Mouse (Mus musculus): ENCODE data around the gene Pcsk4. TPM values are rescaled to one million over a fixed set of nuclear protein-coding genes. Genes with fewer than 3 reads are reported as not detected.
A peak's percentile ranks its signal among the peaks of the same experiment; 100 is the strongest.

Pcsk4 gene
- polyA plus RNA-seq, 1 experiment from 2014 or later: 4.5 TPM

DNA sequence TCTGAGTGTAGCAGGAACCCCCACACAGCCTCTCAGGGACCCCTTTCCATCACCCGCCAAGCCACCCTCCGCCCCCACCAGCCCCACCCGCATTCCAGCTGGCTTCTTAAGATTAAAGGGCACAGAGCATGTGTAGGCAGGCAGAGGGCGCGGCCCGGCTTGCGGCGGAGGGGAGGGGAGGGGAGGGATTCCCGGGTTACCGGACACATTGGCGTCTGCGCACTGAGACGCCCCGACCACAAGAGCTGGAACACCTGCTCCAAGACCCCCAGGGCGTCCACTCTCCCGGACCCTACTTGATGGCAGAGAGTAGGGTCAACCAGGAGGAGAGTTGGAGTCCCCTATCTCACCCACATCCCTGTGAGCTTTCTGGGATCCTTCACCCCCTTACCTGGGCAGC lies 15.8 kb upstream of the Pcsk4 start:
- H3K4me2 ChIP-seq (replicated peaks; ENCODE audit: low read depth, low read length): peak overlapping the region; percentile 17; the same call in 1 of the 2 replicates
- H3K27ac ChIP-seq (ENCODE audit: low read length): no peak overlapping the region
- no peaks in the 10 kb centered on the region for H3K9me3 ChIP-seq (ENCODE audit: control insufficient read depth, low read depth, low read length)
- peaks cover 40% of the 10 kb centered on the region for H3K4me1 ChIP-seq (ENCODE audit: control insufficient read depth, insufficient read depth, low read length)
- no peak overlapping the region for H3K9ac ChIP-seq (replicated peaks; ENCODE audit: low read depth, low read length)
- WGBS: 4% methylated on average over 16 of the region's 16 CpGs
- 0 out of 2 replicates have a peak overlapping the region, but pooled peaks have one; percentile 5 for H3K4me3 ChIP-seq (ENCODE audit: low read depth, low read length)
- peaks cover 67% of the 10 kb centered on the region for H3K27me3 ChIP-seq (ENCODE audit: control insufficient read depth, insufficient read depth, low read length)
- no peaks in the 10 kb centered on the region for H3K36me3 ChIP-seq (ENCODE audit: control insufficient read depth, insufficient read depth, low read length)
- ATAC-seq (ENCODE audit: insufficient number of reproducible peaks, insufficient read depth, low FRiP score, low read depth): no peak

GRCm38 (mm10) chr10:80344131-80344661 lies 14.9 kb upstream of the Pcsk4 start:
- Histone ChIP-seq H3K36me3 (ENCODE audit: control insufficient read depth, insufficient read depth, low read length) (no peaks in the 10 kb centered on the region), H3K4me1 (ENCODE audit: control insufficient read depth, insufficient read depth, low read length) (peaks cover 36% of the 10 kb centered on the region), H3K27me3 (ENCODE audit: control insufficient read depth, insufficient read depth, low read length) (peaks cover 64% of the 10 kb centered on the region), H3K4me2 (replicated peaks; ENCODE audit: low read depth, low read length) (no peak overlapping the region; the same call in 1 of the 2 replicates), H3K27ac (ENCODE audit: low read length) (no peak overlapping the region), H3K9ac (replicated peaks; ENCODE audit: low read depth, low read length) (no peak overlapping the region), H3K4me3 (ENCODE audit: low read depth, low read length) (no peak overlapping the region; the same call in 1 of the 2 replicates), H3K9me3 (ENCODE audit: control insufficient read depth, low read depth, low read length) (no peaks in the 10 kb centered on the region)
- ATAC-seq (ENCODE audit: insufficient number of reproducible peaks, insufficient read depth, low FRiP score, low read depth): no peak
- WGBS: 43% methylated on average over 9 of the region's 9 CpGs

DNA sequence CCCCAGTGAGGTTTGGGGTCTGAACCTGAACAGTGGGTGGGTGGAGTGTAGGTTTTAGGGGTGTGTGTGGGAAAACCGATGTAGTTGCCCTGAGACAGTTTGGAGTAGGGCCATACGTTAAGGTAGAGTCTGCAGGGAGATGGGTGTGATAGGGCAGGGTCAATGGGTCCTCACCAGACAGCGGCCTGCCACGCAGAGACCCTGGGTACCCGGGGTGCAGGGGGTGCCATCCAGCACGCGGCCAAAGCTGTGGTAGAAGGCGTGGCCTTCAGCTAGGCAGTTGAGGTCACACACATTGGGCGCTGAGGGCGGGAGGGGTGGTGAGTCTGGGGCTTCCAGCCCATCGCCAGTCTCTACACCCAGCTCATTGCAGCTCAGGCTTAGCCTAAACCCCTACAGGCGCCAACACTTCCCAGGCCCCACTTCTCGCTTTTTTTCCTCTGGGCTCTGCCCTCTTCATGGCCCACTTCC lies 14.2 kb upstream of the Pcsk4 start:
- Histone ChIP-seq H3K4me2 (replicated peaks; ENCODE audit: low read depth, low read length) (peak overlapping the region; percentile 51), H3K27ac (ENCODE audit: low read length) (peak overlapping the region; percentile 15; the same call in 1 of the 2 replicates), H3K4me1 (ENCODE audit: control insufficient read depth, insufficient read depth, low read length) (peaks cover 29% of the 10 kb centered on the region), H3K36me3 (ENCODE audit: control insufficient read depth, insufficient read depth, low read length) (no peaks in the 10 kb centered on the region), H3K27me3 (ENCODE audit: control insufficient read depth, insufficient read depth, low read length) (peaks cover 58% of the 10 kb centered on the region), H3K9me3 (ENCODE audit: control insufficient read depth, low read depth, low read length) (no peaks in the 10 kb centered on the region), H3K9ac (replicated peaks; ENCODE audit: low read depth, low read length) (no peak overlapping the region; the same call in 1 of the 2 replicates), H3K4me3 (ENCODE audit: low read depth, low read length) (peak overlapping the region; percentile 28)
- ATAC-seq (ENCODE audit: insufficient number of reproducible peaks, insufficient read depth, low FRiP score, low read depth): peak; percentile 5
- 27% methylated on average over 13 of the region's 13 CpGs for WGBS

DNA sequence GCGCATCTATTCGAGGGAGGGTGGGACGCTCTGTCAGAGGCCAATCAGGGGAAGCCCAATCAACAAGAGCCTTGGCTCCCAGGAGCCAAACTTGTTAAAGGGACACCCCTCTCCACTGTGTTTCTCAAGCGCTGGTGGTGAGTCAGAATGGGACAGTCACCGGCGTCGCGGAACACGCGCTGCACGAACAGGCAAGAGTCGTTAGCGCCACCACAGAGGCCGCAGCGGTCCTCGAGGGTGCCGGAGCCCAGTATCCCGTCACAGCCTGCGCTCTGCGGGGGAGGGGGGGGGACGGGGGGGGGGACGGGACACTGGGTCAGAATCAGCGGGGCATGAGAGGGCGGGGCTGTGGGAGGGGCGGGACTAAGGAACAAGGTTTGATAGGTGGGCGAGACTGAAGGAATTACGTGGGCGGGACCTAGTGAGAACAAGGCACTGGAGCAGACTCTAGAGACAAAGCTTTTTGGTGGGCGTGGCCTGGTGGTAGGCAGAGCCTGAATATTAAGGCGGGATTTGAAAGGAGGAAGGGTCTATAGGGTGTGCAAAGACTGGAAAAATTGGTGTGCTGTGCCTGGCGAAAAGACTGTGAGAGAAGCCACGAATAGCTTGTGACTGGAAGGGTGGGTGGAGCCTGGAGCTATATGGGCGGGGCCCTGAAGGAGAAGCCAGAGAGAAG lies 13.6 kb upstream of the Pcsk4 start:
- peak overlapping the region; percentile 51 for H3K4me2 ChIP-seq (replicated peaks; ENCODE audit: low read depth, low read length)
- WGBS: under 1% methylated on average over 33 of the region's 33 CpGs
- ATAC-seq (ENCODE audit: insufficient number of reproducible peaks, insufficient read depth, low FRiP score, low read depth): peak; percentile 68
- H3K27me3 ChIP-seq (ENCODE audit: control insufficient read depth, insufficient read depth, low read length): peaks cover 54% of the 10 kb centered on the region
- H3K27ac ChIP-seq (ENCODE audit: low read length): no peak overlapping the region; the same call in 1 of the 2 replicates
- H3K9me3 ChIP-seq (ENCODE audit: control insufficient read depth, low read depth, low read length): no peaks in the 10 kb centered on the region
- H3K4me1 ChIP-seq (ENCODE audit: control insufficient read depth, insufficient read depth, low read length): peaks cover 23% of the 10 kb centered on the region
- no peaks in the 10 kb centered on the region for H3K36me3 ChIP-seq (ENCODE audit: control insufficient read depth, insufficient read depth, low read length)
- H3K9ac ChIP-seq (replicated peaks; ENCODE audit: low read depth, low read length): no peak overlapping the region
- peak overlapping the region; percentile 28 for H3K4me3 ChIP-seq (ENCODE audit: low read depth, low read length)

GRCm38 (mm10) chr10:80342305-80342748 lies 13.0 kb upstream of the Pcsk4 start:
- WGBS: 3% methylated on average over 26 of the region's 26 CpGs
- peaks cover 17% of the 10 kb centered on the region for H3K4me1 ChIP-seq (ENCODE audit: control insufficient read depth, insufficient read depth, low read length)

GRCm38 (mm10) chr10:80341491-80342304 lies 12.4 kb upstream of the Pcsk4 start:
- H3K4me1 ChIP-seq (ENCODE audit: control insufficient read depth, insufficient read depth, low read length): peaks cover 17% of the 10 kb centered on the region
- 5% methylated on average over 46 of the region's 47 CpGs for WGBS
- ATAC-seq (ENCODE audit: insufficient number of reproducible peaks, insufficient read depth, low FRiP score, low read depth): no peak
- no peaks in the 10 kb centered on the region for H3K9me3 ChIP-seq (ENCODE audit: control insufficient read depth, low read depth, low read length)
- H3K4me2 ChIP-seq (replicated peaks; ENCODE audit: low read depth, low read length): peak overlapping the region; percentile 51
- no peak overlapping the region for H3K27ac ChIP-seq (ENCODE audit: low read length)
- no peaks in the 10 kb centered on the region for H3K36me3 ChIP-seq (ENCODE audit: control insufficient read depth, insufficient read depth, low read length)
- H3K27me3 ChIP-seq (ENCODE audit: control insufficient read depth, insufficient read depth, low read length): peaks cover 46% of the 10 kb centered on the region
- no peak overlapping the region for H3K9ac ChIP-seq (replicated peaks; ENCODE audit: low read depth, low read length)
- peak overlapping the region; percentile 28; the same call in 1 of the 2 replicates for H3K4me3 ChIP-seq (ENCODE audit: low read depth, low read length)

More at GRCm38 (mm10) chr10:80342305-80342748, 13.0 kb upstream of the Pcsk4 start:
- Histone ChIP-seq H3K27me3 (ENCODE audit: control insufficient read depth, insufficient read depth, low read length) (peaks cover 50% of the 10 kb centered on the region), H3K27ac (ENCODE audit: low read length) (no peak overlapping the region), H3K9ac (replicated peaks; ENCODE audit: low read depth, low read length) (no peak overlapping the region), H3K4me2 (replicated peaks; ENCODE audit: low read depth, low read length) (peak overlapping the region; percentile 51), H3K36me3 (ENCODE audit: control insufficient read depth, insufficient read depth, low read length) (no peaks in the 10 kb centered on the region), H3K9me3 (ENCODE audit: control insufficient read depth, low read depth, low read length) (no peaks in the 10 kb centered on the region), H3K4me3 (ENCODE audit: low read depth, low read length) (peak overlapping the region; percentile 28; the same call in 1 of the 2 replicates)
- ATAC-seq (ENCODE audit: insufficient number of reproducible peaks, insufficient read depth, low FRiP score, low read depth): 0 out of 2 replicates have a peak, but pooled peaks have one; percentile 1

DNA sequence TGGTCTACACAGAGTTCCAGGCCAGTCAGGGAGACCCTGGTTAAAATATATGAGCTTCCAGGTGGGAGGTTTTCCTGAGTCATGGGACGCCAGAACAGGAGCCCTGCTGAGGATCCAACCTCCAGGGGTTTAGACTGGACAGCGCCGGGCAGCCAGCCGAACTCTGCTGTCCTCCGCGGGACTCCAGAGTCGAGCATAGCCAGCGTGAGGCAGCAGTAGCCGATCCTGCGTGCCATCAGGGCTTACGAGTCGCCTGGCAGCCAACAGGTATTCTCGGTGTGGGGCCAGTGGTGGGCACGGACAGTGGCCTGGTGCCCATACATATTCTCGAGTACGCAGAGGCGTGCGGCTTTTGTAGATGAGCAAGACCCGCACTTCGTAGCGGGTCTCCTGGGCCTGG lies 11.7 kb upstream of the Pcsk4 start:
- Histone ChIP-seq H3K27me3 (ENCODE audit: control insufficient read depth, insufficient read depth, low read length) (peaks cover 44% of the 10 kb centered on the region), H3K4me3 (ENCODE audit: low read depth, low read length) (no peak overlapping the region), H3K36me3 (ENCODE audit: control insufficient read depth, insufficient read depth, low read length) (no peaks in the 10 kb centered on the region), H3K4me2 (replicated peaks; ENCODE audit: low read depth, low read length) (no peak overlapping the region), H3K9ac (replicated peaks; ENCODE audit: low read depth, low read length) (no peak overlapping the region), H3K27ac (ENCODE audit: low read length) (no peak overlapping the region), H3K4me1 (ENCODE audit: control insufficient read depth, insufficient read depth, low read length) (peaks cover 17% of the 10 kb centered on the region), H3K9me3 (ENCODE audit: control insufficient read depth, low read depth, low read length) (no peaks in the 10 kb centered on the region)
- ATAC-seq (ENCODE audit: insufficient number of reproducible peaks, insufficient read depth, low FRiP score, low read depth): no peak
- WGBS: 19% methylated on average over 21 of the region's 21 CpGs
